Mouse (Mus musculus): ENCODE results near the gene 4930452B06Rik.
"Not testable (repeated sequence)": the region's sequence is repeated elsewhere in the genome, so short reads cannot be mapped to it uniquely, and the experiment has no call there.

Gene 4930452B06Rik

DNA sequence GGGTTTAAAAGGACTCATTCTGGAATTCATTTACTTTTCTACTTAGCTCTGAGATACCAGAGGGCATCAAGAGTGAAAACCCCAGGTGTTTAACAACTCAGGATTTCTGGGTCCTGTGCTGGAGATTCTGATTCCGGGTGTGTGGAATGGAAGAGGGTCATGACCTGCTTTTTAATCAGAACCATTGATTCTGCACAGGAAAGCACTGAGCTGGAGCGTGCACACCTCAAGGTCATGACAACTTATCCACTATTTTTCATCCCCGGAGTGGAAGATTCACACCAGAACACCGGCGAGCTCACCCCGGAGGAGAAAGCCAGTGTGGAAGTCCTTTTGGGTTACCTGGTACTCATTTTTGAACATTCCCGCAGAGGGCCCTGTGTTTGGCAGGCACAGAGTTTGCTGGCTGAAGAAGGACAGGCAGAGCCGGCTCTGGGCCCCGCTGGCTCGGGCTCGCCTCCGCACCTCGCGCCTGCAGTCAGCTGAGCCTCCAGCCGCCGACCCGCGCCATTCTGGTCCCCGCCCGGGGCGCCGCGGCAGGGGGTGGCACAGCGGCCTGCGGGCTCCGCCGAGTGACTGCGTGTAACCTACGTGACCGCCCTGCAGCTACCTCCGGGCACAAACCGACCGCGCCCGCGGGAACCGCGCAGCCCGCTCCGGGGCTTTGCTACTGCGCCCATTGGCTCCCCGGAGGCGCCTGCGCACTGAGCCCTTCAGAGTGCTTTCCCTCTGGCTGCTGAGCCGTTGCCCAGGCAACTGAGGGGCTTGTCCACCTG is at the start of gene 4930452B06Rik:
Gene 4930452B06Rik, minus strand, starts transcription at position 605 of the 776 bp plus-strand sequence.
- DNase-seq: peak; percentile 71

DNA sequence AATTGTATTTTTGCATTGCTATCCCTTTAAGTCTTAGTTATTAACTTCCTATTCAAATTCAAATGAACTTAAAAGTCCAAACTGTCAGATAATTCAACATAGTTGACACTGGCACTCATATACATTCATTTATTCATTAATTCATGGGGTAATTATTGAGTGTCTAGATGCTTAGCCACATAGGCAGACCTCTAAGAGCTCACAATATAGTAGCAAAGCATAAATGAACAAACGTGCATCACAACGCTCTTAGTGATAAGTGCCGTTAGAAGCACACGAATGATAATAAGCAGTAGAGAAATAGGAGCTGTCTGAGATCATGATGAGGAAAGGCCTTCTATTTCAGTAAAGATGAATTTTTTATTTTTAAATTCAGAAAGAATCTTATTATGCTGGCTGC is 46.6 kb upstream of the 4930452B06Rik start:
- DNase-seq: no peak

DNA sequence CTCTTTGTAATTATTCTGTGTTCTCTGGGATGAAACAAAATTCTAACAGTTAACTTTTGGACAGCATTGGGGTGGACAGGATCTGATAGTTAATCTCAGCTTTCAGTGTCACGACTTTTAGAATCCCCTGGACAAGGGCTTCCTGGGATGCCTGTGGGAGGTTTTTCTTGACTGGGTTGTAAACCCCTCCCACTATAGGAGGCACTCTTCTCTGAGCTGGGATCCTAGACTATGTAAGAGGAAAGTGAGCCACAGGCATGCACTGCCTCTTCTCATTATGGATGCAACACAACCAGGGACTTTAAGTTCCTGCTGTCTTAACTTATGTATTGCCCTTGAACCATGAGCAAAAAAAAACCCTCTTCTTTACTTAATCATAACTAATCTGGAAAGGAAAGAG is 23.4 kb upstream of the 4930452B06Rik start:
- no peak for DNase-seq

DNA sequence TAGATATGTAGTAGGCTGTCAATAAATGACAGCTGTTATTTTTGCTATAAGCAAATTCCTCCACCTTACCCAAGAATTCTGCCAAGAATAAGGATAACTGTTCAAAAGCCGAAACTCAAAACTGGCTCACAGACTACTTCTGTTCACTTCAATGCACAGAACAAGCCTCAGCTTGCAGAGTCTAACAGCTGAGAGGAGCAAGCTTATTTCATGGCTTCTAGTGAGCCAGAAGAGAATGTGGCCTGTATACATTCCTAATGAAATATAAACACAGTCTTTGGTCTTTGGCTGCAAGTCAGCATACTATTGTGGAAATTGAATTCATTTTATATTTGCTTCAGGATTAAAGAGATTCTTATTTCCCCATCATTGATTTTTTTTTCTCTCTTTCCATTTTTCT is 22.4 kb upstream of the 4930452B06Rik start:
- no peak for DNase-seq

DNA sequence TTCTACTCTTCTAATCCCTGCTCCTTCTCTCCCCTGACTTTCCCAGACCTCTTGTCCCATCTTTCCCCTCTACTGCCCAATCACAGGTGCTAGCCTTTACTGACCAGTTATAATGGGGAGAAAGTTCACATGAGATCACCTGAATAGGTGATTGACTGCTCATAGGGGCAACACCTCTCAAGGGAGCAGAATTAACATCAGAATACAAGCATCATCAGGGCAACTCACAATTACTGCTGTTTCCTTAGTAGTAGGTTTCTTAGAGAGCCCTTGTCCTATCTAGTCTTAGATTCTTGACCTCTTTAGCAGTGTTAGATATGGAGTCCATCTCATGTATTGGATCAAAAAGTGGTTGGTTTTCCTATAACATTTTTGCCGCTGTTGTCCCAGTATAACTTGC is 20.1 kb upstream of the 4930452B06Rik start:
- no peak for DNase-seq

DNA sequence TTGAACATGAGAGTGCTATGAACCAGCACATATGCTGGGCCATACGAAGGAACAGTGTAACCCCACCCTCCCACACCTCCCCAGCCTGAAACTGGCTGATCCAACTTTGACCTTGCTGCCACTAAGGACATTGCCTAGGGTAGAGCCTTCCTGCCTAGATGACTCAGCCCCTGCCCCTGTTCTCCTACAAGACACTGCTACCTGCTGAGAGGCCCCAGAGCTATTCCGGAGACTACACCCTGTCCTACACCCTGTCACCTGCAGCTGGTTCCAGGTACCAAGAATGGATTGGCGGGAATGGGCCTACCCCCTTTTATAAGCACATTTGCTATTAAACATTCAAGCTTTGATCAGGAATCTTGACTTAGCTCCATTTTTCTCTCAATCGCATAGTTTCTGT is 13.9 kb upstream of the 4930452B06Rik start:
- no peak for DNase-seq

DNA sequence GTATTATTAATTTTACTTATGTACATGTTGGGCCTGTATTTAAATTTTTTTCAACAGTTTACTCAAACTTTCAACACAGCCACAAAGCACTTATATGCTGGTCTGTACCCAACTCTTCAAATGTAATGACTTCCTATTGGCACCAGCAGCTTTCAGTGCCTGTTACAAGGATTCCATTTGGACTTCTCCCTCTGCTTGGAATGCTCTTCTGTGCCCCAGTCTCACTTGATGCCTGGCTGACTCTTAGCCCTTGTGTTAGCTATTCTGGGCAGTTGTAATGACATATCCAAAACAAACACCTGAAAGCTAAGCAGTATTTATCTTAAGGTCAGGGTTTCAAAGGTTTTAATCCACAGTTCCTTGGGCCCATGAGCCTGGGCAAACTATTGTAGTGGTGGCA is 5.7 kb downstream of the 4930452B06Rik start:
- DNase-seq: no peak

DNA sequence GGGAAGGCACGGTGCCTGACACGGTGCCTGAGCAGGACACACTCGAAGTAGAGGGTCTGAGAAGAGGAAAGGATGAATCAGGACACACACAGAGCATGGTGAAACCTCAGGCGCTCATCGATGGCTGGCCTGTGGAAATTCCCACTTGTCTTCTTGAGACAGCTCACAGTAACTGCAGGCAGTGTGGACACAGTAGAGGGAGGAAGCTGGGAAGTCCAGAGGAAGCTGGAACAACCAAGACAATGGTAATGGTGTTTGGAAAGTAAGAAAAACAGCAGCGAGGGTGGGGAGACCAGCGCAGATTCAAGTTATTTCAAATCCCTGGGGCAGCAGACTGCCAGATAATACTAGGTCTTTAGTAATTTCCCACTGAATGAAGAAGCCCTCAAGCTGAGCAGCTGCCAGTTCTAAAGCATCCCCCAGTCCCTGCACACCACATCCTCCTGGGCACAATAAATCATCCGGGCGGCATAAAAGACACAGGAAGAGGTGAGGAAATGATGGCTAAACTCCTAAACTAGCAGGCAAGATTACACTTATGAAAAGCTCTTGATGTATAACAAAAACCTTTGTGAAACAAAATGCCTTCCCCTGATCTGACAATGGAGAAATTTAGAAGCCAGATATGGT is 24.3 kb downstream of the 4930452B06Rik start:
- peak; percentile 11 for DNase-seq

DNA sequence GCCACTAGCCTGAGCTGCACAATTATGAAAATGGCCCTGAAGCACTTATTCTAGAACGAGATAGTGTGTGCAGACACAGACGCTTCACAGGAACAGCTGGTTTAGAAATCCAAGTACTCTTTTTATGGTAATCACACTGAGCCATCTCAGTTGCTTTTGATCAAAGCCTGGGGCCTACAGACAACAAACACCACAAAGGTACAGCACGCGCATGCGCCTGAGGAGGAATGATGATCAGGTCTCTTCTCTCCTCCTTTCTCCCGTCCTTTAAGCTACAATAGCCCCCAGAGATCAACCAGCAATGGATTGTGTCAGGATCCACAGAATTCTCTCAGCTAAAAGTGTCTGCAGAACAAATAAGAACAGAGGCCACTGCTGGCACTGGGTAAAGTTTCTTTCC is 33.8 kb downstream of the 4930452B06Rik start:
- no peak for DNase-seq

DNA sequence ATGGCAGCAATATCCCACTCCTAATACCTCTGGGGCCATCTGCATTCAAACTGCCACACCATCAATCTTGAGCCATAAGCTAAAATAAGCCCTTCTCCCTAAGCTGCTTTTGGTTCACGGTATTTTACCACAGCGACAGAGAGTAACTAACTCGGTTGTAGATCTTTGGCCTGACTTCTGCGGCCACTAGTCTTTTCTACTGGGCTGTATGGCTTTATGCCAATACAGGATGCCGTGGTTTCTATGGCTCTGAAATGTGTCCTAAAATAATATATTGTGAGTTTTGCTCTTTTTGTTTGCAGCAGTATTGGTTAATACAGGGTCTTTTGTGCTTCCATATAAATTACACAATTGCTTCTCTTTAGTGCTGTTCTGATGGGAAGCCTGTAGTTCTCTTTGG is 37.6 kb downstream of the 4930452B06Rik start:
- no peak for DNase-seq

DNA sequence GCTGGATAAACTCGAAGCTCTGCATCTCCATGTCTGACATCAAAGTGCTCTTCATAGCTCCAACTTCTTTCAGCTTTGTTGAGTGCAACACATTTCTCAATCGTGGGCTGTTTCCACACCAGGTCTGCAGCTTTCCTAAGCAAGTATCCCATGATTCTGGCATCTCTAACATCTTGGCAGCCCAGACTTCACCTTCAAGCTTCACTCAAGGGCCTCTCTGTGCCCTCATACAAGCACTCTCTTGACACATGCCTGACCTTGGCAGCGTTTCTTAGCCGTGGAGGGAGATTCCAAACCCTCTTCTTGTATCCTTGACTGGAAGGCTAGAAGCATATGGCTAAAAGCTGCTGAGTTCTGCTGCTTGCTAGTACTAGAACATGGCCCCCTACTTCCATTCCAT is 38.6 kb downstream of the 4930452B06Rik start:
- no peak for DNase-seq

DNA sequence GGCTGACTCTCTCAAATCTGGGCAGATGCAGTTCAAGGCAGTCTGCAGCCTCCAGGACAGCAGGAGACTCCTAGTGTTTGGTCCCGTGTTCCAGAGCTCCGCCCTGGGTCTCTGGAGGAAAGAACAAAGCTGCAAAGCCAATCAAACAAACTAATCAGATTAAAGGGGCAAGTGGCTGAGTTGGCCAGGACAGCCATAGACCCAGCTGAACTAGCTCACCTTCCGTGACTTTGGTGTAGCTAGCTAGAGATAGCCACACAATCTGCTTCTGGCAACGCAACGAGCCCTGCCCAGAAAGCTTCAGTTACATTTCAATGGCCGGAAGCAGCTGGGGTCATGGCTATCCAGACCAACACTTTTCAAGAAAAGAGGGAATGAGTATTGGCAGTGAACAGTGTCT is 44.9 kb downstream of the 4930452B06Rik start:
- DNase-seq: no peak

DNA sequence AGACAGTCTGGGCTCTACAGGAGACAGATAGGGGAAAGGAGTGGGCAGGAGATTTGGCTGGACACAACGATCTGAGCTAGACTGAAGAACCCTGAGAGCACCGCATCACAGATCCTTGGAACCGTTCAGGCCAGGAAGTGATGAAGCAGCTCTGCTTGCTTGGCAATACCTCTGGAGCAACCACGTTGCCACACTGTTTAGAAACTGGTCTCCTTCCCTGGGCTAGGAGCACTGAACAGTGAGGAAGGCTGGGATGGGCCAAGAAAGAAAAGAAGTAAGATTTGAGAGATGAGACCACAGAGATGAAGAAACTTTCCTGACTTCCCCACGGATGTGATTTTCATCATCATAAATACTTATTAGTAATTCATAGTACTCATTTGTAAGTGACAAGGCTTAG is 45.5 kb downstream of the 4930452B06Rik start:
- DNase-seq: no peak

DNA sequence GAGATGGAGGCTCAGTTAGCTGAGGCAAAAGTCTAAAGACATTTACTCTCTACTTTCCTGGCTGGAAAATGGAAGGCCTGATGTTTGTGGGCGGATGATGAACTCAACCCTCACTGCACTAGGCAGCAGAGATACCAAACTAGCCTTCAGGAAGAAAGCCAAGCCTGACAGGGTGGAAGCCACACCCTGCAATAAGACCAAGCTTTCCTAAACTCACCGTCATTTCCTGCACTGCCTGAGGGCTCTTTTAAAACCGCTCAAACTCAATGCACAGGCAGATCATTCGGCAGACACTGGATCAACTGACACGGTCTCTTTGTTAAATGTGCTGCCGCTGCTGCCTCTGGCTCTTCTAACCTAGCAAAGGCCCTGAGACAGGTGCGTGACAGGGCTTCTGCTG is 50.4 kb downstream of the 4930452B06Rik start:
- DNase-seq: no peak

DNA sequence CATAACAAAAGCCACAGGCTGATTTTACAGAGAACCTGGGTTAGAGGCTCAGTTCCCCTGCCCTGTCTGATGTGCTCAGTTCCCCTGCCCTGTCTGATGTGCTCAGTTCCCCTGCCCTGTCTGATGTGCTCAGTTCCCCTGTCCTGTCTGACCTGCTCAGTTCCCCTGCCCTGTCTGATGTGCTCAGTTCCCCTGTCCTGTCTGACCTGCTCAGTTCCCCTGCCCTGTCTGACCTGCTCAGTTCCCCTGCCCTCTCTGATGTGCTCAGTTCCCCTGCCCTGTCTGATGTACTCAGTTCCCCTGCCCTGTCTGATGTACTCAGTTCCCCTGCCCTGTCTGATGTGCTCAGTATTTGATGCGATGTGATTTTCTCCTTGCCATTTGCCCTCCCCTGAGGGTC is 51.6 kb downstream of the 4930452B06Rik start:
- DNase-seq: not testable (repeated sequence)

DNA sequence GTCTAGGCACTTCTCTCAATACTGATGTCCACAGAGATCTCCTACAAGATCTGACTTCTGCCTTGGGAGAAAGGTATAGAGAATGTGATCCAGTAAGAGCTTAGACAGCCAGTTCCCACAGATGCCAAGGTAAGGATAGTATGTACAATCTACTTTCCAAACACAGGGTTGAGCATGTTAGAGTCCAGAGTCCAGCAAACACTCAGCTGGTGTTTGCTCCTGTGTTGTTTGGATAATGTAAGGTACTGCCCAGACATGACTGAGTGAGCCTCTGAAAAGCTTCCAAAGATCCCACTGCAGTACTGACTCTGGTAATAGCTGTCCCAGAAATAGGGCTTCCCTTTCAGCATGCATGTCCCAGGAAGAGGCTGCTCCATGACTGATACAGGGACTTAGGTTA is 54.0 kb downstream of the 4930452B06Rik start:
- DNase-seq: no peak

DNA sequence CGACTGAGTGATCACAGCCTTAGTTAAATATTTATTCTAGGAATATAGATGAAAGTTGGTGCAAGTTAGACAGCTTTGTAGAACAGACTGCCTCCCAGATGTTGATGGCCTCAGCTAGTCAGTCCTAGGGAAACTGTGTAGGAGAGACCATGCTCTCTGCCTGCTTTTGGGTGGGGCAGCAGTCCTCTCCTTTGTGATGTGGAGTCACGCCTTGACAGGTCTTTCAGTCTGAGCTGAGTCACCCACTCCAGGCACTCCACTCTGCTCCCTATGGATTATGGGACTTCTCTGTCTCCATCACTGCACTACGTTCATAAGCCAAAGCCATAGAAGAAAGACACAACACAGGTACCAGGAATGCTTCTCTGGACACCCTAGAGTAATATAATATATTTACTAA is 55.9 kb downstream of the 4930452B06Rik start:
- DNase-seq: no peak

DNA sequence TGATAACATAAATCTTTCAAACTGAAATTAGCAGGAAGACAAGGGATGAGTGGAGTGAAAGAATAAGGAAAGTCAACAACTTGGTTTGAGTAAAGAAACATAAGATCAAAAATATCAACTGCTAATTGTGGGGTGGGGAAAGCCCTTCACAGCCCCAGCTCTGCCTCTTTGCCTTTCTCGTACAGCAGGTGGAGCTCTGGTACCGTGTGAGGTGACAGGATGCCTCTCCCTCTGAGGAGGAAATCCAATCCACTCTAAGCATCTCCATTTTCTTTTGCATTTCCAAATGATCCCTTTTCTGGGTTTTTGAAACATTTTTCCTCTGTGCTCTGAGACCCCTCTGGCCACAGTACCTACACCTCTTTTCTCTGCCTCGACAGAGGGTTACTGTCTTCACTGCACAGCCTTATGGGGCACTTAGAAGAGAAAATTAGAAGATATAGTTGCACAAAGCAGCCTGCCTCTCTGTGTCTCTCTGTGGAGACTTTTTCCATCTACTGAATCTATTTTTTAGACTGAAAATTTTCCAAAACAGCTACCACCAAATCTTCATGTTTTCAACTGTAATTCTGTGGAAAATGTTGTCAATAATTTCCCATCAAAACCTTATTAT is 57.4 kb downstream of the 4930452B06Rik start:
- peak; percentile 47 for DNase-seq

DNA sequence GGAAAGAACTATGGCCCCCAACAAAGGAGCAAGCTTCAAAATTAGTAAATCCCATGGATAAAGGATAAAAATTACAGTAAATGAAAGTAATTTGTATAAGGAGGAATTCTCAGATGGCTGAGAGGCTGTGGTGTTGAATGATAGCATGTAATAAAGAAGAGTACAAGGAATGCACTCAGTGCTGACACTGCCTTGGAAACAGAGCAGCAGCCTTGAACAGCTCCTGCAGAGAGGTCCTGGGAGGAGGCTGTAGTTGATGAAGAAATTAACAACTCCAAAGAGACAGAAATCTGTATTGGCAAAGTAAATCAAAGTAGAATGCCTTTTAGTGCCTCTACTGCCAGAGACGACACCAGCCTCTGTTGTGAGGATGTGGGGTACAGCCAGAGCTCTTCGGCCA is 61.1 kb downstream of the 4930452B06Rik start:
- no peak for DNase-seq

DNA sequence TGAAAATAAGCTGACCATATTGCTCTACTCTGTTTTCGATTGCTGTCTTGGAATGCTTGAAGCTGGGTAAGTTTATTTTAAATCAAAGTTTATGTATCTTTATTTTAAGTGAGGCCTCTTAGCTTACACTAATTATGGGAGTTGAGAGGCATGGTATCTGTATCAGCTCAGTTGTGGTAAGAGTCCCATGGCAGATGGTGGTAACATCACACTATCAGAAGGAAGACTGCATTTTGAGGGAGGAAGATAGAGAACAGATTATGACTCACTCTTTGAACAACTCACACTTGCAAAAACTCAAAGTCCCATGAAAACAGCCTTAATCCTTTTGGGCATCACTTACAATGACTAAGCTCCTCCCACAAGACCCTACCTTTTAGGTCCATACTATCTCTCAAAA is 81.0 kb downstream of the 4930452B06Rik start:
- DNase-seq: no peak

DNA sequence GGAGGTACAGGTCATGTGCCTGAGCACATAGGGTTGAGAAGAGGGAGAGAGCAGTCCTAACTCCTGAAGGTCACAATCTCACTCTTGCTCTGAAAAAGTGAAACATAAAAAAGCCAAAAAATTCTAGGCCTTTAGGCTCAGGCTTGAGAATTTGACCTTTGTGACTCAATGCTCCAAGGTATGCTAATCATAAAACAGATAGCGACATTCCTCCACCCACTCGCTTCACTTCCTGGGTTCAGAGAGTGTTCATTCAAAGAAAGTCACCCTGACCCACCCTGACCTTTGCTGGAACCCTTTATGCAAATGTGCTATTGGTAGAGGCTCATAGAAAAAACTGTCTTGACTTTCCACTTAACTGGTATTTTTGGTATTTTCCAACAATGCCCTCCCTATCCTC is 115.0 kb downstream of the 4930452B06Rik start:
- not testable (repeated sequence) for DNase-seq

DNA sequence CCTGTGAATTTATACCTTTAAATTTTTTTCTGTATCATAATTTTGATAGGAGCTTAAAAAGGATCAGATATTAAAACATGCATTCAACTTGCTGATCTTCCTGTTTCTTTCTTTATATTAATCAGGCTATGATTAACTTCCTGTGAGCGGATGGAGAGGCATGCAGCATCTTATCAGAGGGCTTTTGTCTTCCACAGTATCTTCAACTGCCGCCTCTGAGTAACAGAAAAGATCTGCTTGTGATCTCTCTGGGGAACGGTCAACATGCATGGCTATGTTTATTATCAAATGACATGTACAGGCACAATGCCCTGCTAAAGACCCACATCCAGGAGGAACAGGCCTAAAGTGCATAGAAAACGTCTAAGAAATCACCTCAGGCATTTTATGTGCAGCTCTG is 116.9 kb downstream of the 4930452B06Rik start:
- DNase-seq: no peak

DNA sequence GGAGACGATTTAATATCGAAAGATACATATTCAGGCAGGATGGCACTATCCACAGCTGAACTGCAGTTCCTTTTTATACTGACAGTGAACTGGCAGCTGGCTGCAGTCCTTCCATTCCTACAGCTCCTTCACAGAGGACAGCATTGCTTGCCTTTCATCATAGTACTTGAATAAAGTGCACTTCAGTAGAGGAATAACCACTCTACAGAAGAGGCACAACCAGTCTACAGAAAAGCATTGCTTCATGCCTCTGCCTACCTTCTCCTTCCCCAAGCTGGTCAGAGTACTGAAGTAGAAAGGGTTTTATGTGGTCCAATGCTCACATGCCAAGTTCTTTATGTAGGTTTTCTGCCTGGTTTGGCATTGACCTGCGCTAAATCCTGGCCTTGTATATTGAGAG is 130.0 kb downstream of the 4930452B06Rik start:
- no peak for DNase-seq

DNA sequence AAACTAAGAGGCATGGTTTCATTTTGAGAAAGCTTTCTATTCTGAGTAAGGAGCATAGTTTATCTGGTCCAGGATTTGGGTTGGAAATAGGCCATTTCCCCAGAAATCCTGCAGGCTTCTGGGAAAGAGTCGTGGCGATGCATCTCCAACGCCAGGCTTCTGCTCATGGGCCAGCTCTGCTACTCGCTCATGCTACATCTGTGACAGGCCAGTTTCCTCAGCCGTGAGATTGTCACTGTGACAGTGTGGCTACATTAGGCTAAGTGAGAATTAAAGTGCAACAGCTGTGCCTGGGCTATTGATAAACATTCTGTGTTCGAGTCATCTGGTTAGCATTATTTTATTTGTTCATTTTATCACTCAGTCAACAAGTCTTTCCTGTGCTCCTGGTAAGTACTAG is 140.8 kb downstream of the 4930452B06Rik start:
- no peak for DNase-seq

All from kidney, adult 9 months (tissue).